Mouse (Mus musculus): ENCODE measurements around the gene Btbd10. TPM values are rescaled to one million over a fixed set of nuclear protein-coding genes. Genes with fewer than 3 reads are reported as not detected.

Btbd10 gene
- 25.5 and 25.6 TPM in 2 replicates for polyA plus RNA-seq (2015; fragmentation: Nextera tagmentation; extraction: Ambion mirVana)

DNA sequence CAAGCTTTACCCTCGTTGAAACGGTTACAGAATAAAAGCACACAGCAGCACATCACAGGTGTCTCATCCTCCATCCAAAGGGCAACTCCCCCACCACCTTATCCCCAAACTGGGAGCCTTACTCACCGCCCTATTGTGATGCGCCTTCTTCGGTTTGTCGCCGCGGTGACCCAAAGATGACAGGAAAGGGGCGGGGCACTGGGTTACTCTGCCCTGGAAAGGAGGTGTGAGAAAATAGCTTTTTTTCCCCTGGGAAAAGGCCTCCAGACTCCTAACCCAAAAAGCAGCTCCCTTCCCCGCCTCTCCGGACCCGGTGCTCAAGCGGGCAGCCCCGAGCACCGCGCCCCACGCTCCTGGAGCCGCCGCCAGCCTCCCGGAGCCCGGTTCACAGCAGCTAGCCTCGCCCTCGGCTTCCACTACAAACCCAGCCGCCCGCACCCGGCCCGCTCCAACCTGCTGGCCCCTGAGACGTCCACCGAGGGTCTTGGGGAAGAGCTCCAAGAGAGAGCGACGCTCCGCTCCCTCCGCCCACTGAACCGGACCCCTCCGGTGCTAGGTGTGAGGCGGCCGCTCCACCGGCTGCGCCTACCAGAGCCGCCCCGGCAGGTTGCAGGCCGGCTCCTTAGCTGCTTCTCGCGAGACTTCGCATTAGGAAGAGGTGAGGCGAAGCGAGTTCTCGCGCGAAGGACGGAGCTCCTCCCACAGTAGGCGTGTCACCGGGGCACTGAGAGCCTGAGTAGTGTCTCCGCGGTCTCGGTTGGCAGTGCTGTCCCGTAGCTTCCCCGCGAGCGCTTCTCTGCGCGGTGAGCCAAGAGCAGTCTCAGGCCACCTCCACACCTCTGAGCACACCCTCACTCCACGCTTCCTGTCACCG, at the start of gene Btbd10:
Gene Btbd10 (minus strand): TSS at position 647 of the 874 bp plus-strand sequence.
- Histone ChIP-seq H3K27me3 (ENCODE audit: insufficient read depth, low read length) (no peaks in the 10 kb centered on the region), H3K4me2 (replicated peaks; ENCODE audit: low read depth, low read length) (peak within 1 kb of the TSS; percentile 92), H3K36me3 (ENCODE audit: insufficient read depth, low read length) (no peaks in the 10 kb centered on the region), H3K4me1 (ENCODE audit: insufficient read depth, low read length) (peaks cover 13% of the 10 kb centered on the region), H3K9ac (replicated peaks; ENCODE audit: low read length) (peak within 1 kb of the TSS; percentile 89), H3K9me3 (ENCODE audit: low read length) (no peaks in the 10 kb centered on the region), H3K27ac (ENCODE audit: low read length) (peak within 1 kb of the TSS; percentile 93), H3K4me3 (ENCODE audit: low read length) (peak within 1 kb of the TSS; percentile 67)
- peak; percentile 99 for ATAC-seq (ENCODE audit: low FRiP score, low TSS enrichment)
- WGBS = under 1% methylated on average over 64 of the region's 64 CpGs

DNA sequence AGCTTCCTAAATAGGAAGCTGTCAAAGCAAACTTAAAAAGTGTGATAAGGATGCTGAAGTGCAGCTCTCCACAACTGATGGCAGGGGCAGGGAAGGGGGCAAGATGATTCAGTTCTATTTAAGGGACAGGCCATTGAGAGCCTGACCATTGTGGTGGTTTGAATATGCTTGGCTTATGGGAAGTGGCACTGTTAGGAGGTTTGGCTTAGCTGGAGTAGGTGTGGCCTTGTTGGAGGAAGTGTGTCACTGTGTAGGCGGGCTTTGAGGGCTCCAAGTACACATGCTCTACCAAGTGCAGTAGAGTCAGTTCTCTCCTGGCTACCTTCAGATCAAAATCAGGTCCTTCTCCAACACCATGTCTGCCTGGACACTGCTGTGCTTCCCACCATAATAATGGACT, 47.3 kb upstream of the Btbd10 start:
- H3K4me2 ChIP-seq (replicated peaks; ENCODE audit: low read depth, low read length) = no peak overlapping the region

DNA sequence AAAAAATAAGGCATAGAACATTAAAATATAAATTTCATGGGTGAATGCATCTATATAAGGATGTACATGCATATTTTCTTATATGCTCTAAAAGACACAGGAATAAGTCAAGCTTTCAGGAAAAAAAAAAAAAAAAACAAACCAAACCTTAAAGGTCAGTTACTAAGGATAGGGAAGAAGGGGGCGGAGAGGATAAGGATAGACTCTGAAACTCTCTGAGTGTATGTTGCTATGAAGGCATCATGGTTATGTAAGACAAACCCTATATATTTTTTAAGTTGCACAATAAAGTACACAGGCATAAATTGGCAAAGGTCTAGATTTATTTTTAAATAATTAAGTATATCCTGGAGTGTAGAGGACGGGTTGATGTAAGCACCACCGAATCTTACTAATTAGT, 46.1 kb upstream of the Btbd10 start:
- Histone ChIP-seq H3K9ac (replicated peaks; ENCODE audit: low read length) (no peak overlapping the region), H3K36me3 (ENCODE audit: insufficient read depth, low read length) (no peaks in the 10 kb centered on the region), H3K9me3 (ENCODE audit: low read length) (no peaks in the 10 kb centered on the region), H3K27me3 (ENCODE audit: insufficient read depth, low read length) (no peaks in the 10 kb centered on the region), H3K27ac (ENCODE audit: low read length) (no peak overlapping the region), H3K4me1 (ENCODE audit: insufficient read depth, low read length) (no peaks in the 10 kb centered on the region), H3K4me2 (replicated peaks; ENCODE audit: low read depth, low read length) (no peak overlapping the region), H3K4me3 (ENCODE audit: low read length) (no peak overlapping the region)
- ATAC-seq (ENCODE audit: low FRiP score, low TSS enrichment) = no peak
- 90% methylated on average over 3 of the region's 3 CpGs for WGBS

More for the DNA sequence above, 47.3 kb upstream of the Btbd10 start:
- Histone ChIP-seq H3K36me3 (ENCODE audit: insufficient read depth, low read length) (no peaks in the 10 kb centered on the region), H3K27ac (ENCODE audit: low read length) (no peak overlapping the region), H3K9ac (replicated peaks; ENCODE audit: low read length) (no peak overlapping the region), H3K9me3 (ENCODE audit: low read length) (no peaks in the 10 kb centered on the region), H3K4me1 (ENCODE audit: insufficient read depth, low read length) (no peaks in the 10 kb centered on the region), H3K27me3 (ENCODE audit: insufficient read depth, low read length) (no peaks in the 10 kb centered on the region), H3K4me3 (ENCODE audit: low read length) (no peak overlapping the region)
- WGBS = 85% methylated on average over 1 of the region's 1 CpGs
- ATAC-seq (ENCODE audit: low FRiP score, low TSS enrichment) = no peak

DNA sequence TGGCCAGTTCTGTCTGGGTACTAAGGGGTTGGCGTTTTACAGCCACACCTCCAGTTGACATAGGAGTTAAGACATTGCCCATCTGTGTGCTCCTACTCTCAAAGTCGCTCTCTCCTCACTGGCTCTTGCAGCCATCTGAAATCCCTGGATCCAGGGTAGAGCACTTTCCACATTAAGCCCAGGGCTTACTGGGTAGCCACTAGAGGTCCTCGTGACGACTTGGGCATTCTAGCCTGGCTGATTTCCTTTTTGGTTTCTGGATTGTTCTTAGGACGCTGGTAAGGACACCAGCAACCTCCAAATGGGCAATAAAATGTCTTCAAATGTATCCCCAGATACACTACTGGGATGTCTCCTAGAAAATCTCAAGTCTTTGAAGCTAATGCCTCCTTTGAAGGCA, 39.5 kb upstream of the Btbd10 start:
- no peak for ATAC-seq (ENCODE audit: low FRiP score, low TSS enrichment)
- WGBS = 61% methylated on average over 5 of the region's 5 CpGs

DNA sequence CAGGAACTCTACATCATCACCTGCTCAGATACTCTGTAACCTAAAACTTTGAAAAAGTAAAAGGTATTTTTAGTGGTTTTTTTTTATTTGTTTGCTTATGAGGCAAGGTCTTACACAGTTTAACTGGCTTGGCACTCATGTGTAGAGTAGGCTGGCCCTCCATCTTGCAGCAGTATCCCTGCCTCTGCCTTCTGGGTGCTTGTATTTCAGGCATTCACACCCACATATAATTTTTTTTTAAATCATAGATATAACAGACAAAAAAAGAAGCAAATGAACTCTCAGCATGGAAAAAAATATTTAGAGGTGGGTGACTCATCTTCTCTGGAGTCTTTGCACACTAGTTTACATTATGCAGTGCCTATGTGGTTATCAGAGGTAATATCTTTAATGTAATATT, 28.9 kb upstream of the Btbd10 start:
- H3K27me3 ChIP-seq (ENCODE audit: insufficient read depth, low read length) = no peaks in the 10 kb centered on the region
- no peaks in the 10 kb centered on the region for H3K9me3 ChIP-seq (ENCODE audit: low read length)
- H3K4me1 ChIP-seq (ENCODE audit: insufficient read depth, low read length) = no peaks in the 10 kb centered on the region
- no peaks in the 10 kb centered on the region for H3K36me3 ChIP-seq (ENCODE audit: insufficient read depth, low read length)
- ATAC-seq (ENCODE audit: low FRiP score, low TSS enrichment) = no peak
- no peak overlapping the region for H3K9ac ChIP-seq (replicated peaks; ENCODE audit: low read length)
- H3K4me2 ChIP-seq (replicated peaks; ENCODE audit: low read depth, low read length) = no peak overlapping the region
- no peak overlapping the region for H3K4me3 ChIP-seq (ENCODE audit: low read length)
- no peak overlapping the region for H3K27ac ChIP-seq (ENCODE audit: low read length)

More for the DNA sequence above, 39.5 kb upstream of the Btbd10 start:
- Histone ChIP-seq H3K27ac (ENCODE audit: low read length) (no peak overlapping the region), H3K36me3 (ENCODE audit: insufficient read depth, low read length) (no peaks in the 10 kb centered on the region), H3K4me3 (ENCODE audit: low read length) (no peak overlapping the region), H3K9ac (replicated peaks; ENCODE audit: low read length) (no peak overlapping the region), H3K4me2 (replicated peaks; ENCODE audit: low read depth, low read length) (no peak overlapping the region), H3K27me3 (ENCODE audit: insufficient read depth, low read length) (no peaks in the 10 kb centered on the region), H3K4me1 (ENCODE audit: insufficient read depth, low read length) (no peaks in the 10 kb centered on the region), H3K9me3 (ENCODE audit: low read length) (no peaks in the 10 kb centered on the region)

DNA sequence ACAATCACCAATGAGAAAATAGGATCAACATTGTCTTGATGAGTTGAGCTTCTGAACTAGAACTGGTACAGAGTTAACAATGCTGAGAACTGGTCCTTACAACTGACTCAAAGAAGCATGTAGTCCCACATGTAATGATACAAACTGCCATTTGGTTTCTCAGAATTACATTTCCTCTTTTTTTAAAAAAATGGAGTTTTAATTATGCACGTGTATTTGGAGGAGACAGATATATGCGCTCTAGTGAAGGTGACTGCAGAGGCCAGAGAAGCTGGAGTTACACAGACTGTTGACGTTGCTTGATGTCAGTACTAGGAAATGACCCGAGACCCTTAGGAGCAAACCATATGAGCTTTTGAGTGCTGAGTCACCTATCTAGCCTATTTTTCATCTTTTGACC, 27.5 kb upstream of the Btbd10 start:
- Histone ChIP-seq H3K9ac (replicated peaks; ENCODE audit: low read length) (no peak overlapping the region), H3K27ac (ENCODE audit: low read length) (no peak overlapping the region), H3K27me3 (ENCODE audit: insufficient read depth, low read length) (no peaks in the 10 kb centered on the region), H3K36me3 (ENCODE audit: insufficient read depth, low read length) (no peaks in the 10 kb centered on the region), H3K4me2 (replicated peaks; ENCODE audit: low read depth, low read length) (no peak overlapping the region), H3K4me1 (ENCODE audit: insufficient read depth, low read length) (no peaks in the 10 kb centered on the region), H3K4me3 (ENCODE audit: low read length) (no peak overlapping the region), H3K9me3 (ENCODE audit: low read length) (no peaks in the 10 kb centered on the region)
- ATAC-seq (ENCODE audit: low FRiP score, low TSS enrichment) = no peak
- 79% methylated on average over 4 of the region's 4 CpGs for WGBS

DNA sequence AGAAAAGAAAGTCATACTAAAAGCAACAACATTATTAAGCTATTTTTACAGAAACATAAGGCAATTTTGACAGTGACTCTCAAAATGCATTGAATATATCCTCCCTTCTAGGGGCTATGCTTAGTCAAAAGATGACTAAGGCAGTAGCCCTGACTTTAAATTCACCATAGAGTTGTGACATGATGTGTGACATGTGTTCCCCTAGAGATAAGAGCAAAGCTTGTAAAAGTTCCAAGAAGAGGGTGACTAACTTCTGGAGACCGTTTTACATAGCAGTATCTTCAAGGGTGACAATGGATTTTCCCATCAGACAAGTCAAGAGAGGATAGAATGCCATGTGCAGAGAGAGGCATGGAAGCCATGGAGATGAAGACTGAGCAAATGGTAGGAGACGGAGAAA, 22.4 kb upstream of the Btbd10 start:
- no peaks in the 10 kb centered on the region for H3K4me1 ChIP-seq (ENCODE audit: insufficient read depth, low read length)
- 85% methylated on average over 2 of the region's 2 CpGs for WGBS
- H3K4me3 ChIP-seq (ENCODE audit: low read length) = no peak overlapping the region
- no peak overlapping the region for H3K9ac ChIP-seq (replicated peaks; ENCODE audit: low read length)
- H3K27ac ChIP-seq (ENCODE audit: low read length) = no peak overlapping the region
- H3K9me3 ChIP-seq (ENCODE audit: low read length) = no peaks in the 10 kb centered on the region
- no peaks in the 10 kb centered on the region for H3K36me3 ChIP-seq (ENCODE audit: insufficient read depth, low read length)
- ATAC-seq (ENCODE audit: low FRiP score, low TSS enrichment) = no peak
- H3K4me2 ChIP-seq (replicated peaks; ENCODE audit: low read depth, low read length) = no peak overlapping the region
- no peaks in the 10 kb centered on the region for H3K27me3 ChIP-seq (ENCODE audit: insufficient read depth, low read length)

DNA sequence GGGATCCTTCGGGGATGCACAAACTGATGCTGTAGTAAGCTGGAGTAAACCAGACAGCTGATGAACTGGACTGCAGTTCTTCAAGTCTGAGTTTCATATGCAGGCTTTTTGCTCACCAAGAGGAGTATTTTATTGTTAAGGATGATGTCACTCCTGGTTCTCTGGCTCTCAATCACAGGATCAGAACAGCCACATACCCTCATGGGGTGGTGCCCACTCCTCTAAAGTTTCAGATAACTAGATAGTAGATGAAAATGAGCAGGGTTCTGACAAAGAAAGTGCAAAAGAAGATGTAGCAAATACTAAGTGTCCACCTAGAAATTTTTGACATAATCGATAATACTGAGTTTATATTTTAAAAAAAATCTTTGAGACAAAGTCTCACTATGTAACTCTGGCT, 19.3 kb upstream of the Btbd10 start, which contains the start of gene Pth:
Gene Pth (minus strand): TSS at position 101 of the 400 bp plus-strand sequence.
- Histone ChIP-seq H3K36me3 (ENCODE audit: insufficient read depth, low read length) (no peaks in the 10 kb centered on the region), H3K27me3 (ENCODE audit: insufficient read depth, low read length) (no peaks in the 10 kb centered on the region), H3K9me3 (ENCODE audit: low read length) (no peaks in the 10 kb centered on the region), H3K4me3 (ENCODE audit: low read length) (no peak within 1 kb of the TSS), H3K27ac (ENCODE audit: low read length) (no peak within 1 kb of the TSS), H3K4me2 (replicated peaks; ENCODE audit: low read depth, low read length) (no peak within 1 kb of the TSS), H3K9ac (replicated peaks; ENCODE audit: low read length) (no peak within 1 kb of the TSS), H3K4me1 (ENCODE audit: insufficient read depth, low read length) (no peaks in the 10 kb centered on the region)
- WGBS = 89% methylated on average over 2 of the region's 2 CpGs
- ATAC-seq (ENCODE audit: low FRiP score, low TSS enrichment) = no peak

DNA sequence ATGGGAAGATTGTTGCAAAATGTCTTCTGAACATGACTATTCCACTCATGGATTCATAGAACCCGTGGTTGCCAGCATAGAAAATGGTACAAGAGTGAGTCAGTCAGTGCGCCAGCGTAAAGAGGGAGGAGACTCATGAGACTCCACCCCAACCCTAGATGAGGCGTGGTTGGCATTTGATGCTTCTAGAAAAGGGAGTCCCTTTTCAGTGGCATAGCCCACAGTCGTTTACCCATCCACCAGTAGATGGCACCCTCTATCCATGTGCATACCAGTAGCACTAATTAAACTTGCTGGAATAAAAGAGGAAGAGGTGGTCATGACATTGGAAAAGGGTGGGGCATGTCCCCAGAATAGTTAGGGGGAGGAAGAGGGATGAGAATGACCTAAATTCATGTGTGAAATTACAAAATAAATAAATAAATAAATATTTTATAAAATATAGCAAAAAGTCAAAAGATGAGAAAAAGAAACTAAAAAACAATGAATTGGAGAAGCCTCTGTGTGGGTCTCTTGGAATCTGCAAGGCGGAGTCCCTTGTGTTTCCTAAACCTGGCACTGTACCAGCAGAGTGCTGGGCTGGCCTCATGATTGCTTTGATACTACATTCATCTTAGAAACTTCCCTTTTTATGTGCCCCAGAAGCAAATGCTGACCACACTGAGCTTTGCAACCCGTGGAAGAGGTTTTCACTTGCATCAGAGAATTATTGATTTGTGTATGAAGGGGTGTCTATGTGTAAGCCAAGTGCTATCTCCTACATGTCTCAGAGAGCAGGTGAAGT, 8.9 kb upstream of the Btbd10 start:
- peak; percentile 93 for ATAC-seq (ENCODE audit: low FRiP score, low TSS enrichment)
- H3K4me2 ChIP-seq (replicated peaks; ENCODE audit: low read depth, low read length) = no peak overlapping the region
- no peaks in the 10 kb centered on the region for H3K9me3 ChIP-seq (ENCODE audit: low read length)
- 32% methylated on average over 7 of the region's 7 CpGs for WGBS
- peaks cover 2% of the 10 kb centered on the region; the same call in 1 of the 2 replicates for H3K27me3 ChIP-seq (ENCODE audit: insufficient read depth, low read length)
- H3K27ac ChIP-seq (ENCODE audit: low read length) = no peak overlapping the region
- no peak overlapping the region for H3K4me3 ChIP-seq (ENCODE audit: low read length)
- H3K9ac ChIP-seq (replicated peaks; ENCODE audit: low read length) = no peak overlapping the region
- H3K36me3 ChIP-seq (ENCODE audit: insufficient read depth, low read length) = no peaks in the 10 kb centered on the region
- H3K4me1 ChIP-seq (ENCODE audit: insufficient read depth, low read length) = no peaks in the 10 kb centered on the region

DNA sequence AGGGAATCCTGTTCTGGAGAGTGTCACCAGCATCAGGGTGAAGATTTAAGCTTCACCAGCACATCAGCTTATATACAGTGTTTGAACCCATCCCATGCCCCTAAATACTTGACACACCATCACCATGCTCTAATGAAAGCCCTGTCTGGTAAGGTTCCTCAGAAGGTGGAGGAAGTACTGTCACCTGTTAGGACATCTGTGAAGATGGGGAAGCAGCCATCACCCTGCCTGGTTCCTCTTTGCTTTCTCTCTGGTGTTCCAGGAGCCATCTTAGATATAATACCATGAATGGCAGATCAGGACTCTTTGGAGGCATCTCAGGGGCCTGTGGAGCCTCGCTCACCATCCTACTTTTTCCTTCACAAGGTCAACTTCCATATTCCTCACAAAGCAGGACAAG, 3.5 kb upstream of the Btbd10 start:
- Histone ChIP-seq H3K36me3 (ENCODE audit: insufficient read depth, low read length) (no peaks in the 10 kb centered on the region), H3K4me3 (ENCODE audit: low read length) (no peak overlapping the region), H3K9me3 (ENCODE audit: low read length) (no peaks in the 10 kb centered on the region), H3K27me3 (ENCODE audit: insufficient read depth, low read length) (no peaks in the 10 kb centered on the region), H3K27ac (ENCODE audit: low read length) (no peak overlapping the region), H3K9ac (replicated peaks; ENCODE audit: low read length) (no peak overlapping the region), H3K4me1 (ENCODE audit: insufficient read depth, low read length) (peaks cover 13% of the 10 kb centered on the region), H3K4me2 (replicated peaks; ENCODE audit: low read depth, low read length) (no peak overlapping the region)
- WGBS = 79% methylated on average over 1 of the region's 1 CpGs
- ATAC-seq (ENCODE audit: low FRiP score, low TSS enrichment) = no peak
